Mouse (Mus musculus) T-helper 1 cell (primary cell): ENCODE results near the gene Gpc6.

Experiments used
- in situ Hi-C: fragments of 300-600 bp; cut with MboI, MseI; formaldehyde crosslinking; loops from one replicate; pipeline ENCODE4 v1.15.1; 2025; ENCODE audit warnings: high pct_unique_total_duplicates

Gpc6 gene

DNA sequence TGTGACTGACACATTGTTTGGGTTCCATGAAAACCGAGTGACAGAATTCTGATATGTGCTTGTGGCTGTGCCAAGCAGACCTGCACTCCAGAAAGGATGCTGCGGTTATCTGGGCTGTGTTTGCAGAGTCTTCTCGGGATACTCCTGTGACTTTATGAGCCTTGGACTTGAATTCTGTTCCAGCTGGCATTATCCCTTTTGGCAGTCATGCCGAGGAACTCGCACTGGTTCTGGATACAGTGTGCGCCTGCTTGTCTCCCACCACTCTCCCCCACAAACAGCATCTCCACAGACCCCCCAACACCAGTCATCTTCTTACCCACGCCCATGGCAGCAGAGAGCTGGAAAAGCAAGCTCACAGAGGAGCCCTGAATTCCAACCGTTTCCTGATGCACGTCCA is 1084.4 kb downstream of the Gpc6 start:
- in situ Hi-C loops: no loop called here

DNA sequence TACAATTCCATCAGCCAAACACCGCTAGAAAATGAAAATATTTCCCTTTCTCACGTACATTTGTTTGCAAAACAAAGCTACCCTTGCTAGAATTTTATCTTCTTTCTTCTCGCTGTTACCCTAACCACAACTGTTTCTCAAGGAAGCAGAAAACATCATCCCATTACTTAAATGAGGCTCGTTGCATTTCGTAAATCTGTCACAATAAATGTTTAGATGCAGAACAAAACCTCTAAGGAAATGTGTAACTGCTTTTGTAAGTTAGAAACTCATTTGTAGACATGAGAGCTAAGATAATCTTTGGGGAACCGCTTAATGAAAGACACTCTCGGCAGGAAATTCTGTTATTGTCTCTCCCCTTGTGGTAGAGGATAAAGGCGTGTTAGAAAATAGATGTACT is 1088.1 kb downstream of the Gpc6 start:
- in situ Hi-C loops: no loop called here

DNA sequence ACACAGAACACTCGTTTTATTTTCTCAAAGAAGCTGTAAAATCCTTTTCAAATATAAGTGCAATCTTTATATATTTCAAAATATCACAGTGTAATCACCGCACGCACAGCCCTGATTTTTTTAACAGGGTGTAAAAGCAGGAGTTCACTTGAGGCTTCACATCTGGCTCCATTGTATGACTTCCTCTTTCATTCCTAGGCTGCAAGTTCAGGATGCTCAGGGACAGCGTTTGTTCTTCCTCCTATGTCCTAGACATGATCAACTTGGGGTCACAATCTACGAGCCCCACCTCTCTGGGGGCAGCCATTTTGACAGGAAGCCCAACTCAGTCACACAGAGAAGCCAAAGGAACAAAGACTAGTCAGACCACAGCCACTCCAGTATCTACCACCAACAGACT is 1094.2 kb downstream of the Gpc6 start:
- in situ Hi-C loops: no loop called here

GRCm38 (mm10) chr14:118021867-118022543 is 1096.9 kb downstream of the Gpc6 start:
- in situ Hi-C loops: no loop called here
